Mouse (Mus musculus): ENCODE results near the gene 1700003E16Rik. TPM values are rescaled to one million over a fixed set of nuclear protein-coding genes. Genes with fewer than 3 reads are reported as not detected.
A peak's percentile ranks its signal among the peaks of the same experiment; 100 is the strongest.
"Not testable (repeated sequence)": the region's sequence is repeated elsewhere in the genome, so short reads cannot be mapped to it uniquely, and the experiment has no call there.

Gene 1700003E16Rik
- polyA plus RNA-seq, 1 experiment = 1.9 TPM

- peaks cover 4% of the 10 kb centered on the region for H3K36me3 ChIP-seq (ENCODE audit: control insufficient read depth, insufficient read depth)
- peak overlapping the region; percentile 89 for H3K4me2 ChIP-seq (ENCODE audit: low read depth)
- TF ChIP-seq SRF (IDR thresholded peaks at IDR 0.05; ENCODE audit: control insufficient read depth, insufficient read length, low read depth) = no peak
- no peak for TF ChIP-seq REST (IDR thresholded peaks at IDR 0.05; ENCODE audit: insufficient read depth, insufficient read length)
- TF ChIP-seq MAX (IDR thresholded peaks at IDR 0.05; ENCODE audit: low read depth) = no peak
- no peak for TF ChIP-seq CEBPB (IDR thresholded peaks at IDR 0.05; ENCODE audit: insufficient read depth, poor library complexity, severe bottlenecking)
- no peak for TF ChIP-seq E2F4 (IDR thresholded peaks at IDR 0.05; ENCODE audit: insufficient read depth)
- TF ChIP-seq TCF12 (IDR thresholded peaks at IDR 0.05; ENCODE audit: insufficient read depth, poor library complexity, severe bottlenecking) = no peak
- no peak for TF ChIP-seq POLR2A (IDR thresholded peaks at IDR 0.05; ENCODE audit: insufficient read length, low read depth)
- TF ChIP-seq USF1 (IDR thresholded peaks at IDR 0.05; ENCODE audit: low read depth) = no peak
- TF ChIP-seq POLR2AphosphoS2 (IDR thresholded peaks at IDR 0.05; ENCODE audit: insufficient read length, low read depth) = no peak
- no peak for TF ChIP-seq TCF3 (IDR thresholded peaks at IDR 0.05; ENCODE audit: insufficient read length, low read depth)
- H3K79me2 ChIP-seq (ENCODE audit: control insufficient read depth, insufficient read depth) = no peaks in the 10 kb centered on the region
- no peaks in the 10 kb centered on the region for H3K27me3 ChIP-seq (ENCODE audit: control insufficient read depth, insufficient read depth, insufficient read length)
- no peak overlapping the region for H3ac ChIP-seq (ENCODE audit: control insufficient read depth, insufficient read length)
- peak overlapping the region; percentile 58 for H3K4me3 ChIP-seq
Observed at GRCm38 (mm10) chr6:83155552-83156238, 509 bp upstream of the 1700003E16Rik start.

DNA sequence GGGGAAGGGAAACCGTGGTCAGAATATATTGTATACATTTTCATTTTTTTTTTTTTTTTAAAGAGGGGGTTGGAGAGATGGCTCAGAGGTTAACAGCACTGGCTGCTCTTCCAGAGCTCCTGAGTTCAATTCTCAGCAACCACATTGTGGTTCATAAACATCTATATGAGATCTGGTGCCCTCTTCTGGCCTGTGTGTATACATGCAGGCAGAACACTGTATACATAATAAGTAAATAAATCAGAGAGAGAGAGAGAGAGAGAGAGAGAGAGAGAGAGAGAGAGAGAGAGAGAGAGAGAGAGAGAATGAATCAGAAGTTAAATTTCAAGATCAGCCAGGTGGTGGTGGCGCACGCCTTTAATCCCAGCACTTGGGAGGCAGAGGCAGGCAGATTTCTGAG, 3.3 kb downstream of the 1700003E16Rik start:
- not testable (repeated sequence) for H3K79me2 ChIP-seq (ENCODE audit: control insufficient read depth, insufficient read depth); H3ac ChIP-seq (ENCODE audit: control insufficient read depth, insufficient read length); H3K36me3 ChIP-seq (ENCODE audit: control insufficient read depth, insufficient read depth); H3K4me3 ChIP-seq; H3K4me2 ChIP-seq (ENCODE audit: low read depth)
- H3K27me3 ChIP-seq (ENCODE audit: control insufficient read depth, insufficient read depth, insufficient read length) = peaks cover 12% of the 10 kb centered on the region

GRCm38 (mm10) chr6:83161442-83161841, 5.2 kb downstream of the 1700003E16Rik start:
- peaks cover 5% of the 10 kb centered on the region for H3K79me2 ChIP-seq (ENCODE audit: control insufficient read depth, insufficient read depth)
- no peaks in the 10 kb centered on the region for H3K36me3 ChIP-seq (ENCODE audit: control insufficient read depth, insufficient read depth)
- H3ac ChIP-seq (ENCODE audit: control insufficient read depth, insufficient read length) = no peak overlapping the region
- peaks cover 12% of the 10 kb centered on the region for H3K27me3 ChIP-seq (ENCODE audit: control insufficient read depth, insufficient read depth, insufficient read length)
- no peak overlapping the region for H3K4me3 ChIP-seq
- no peak overlapping the region for H3K4me2 ChIP-seq (ENCODE audit: low read depth)
- TF ChIP-seq POLR2AphosphoS2 (IDR thresholded peaks at IDR 0.05; ENCODE audit: insufficient read length, low read depth) = no peak

DNA sequence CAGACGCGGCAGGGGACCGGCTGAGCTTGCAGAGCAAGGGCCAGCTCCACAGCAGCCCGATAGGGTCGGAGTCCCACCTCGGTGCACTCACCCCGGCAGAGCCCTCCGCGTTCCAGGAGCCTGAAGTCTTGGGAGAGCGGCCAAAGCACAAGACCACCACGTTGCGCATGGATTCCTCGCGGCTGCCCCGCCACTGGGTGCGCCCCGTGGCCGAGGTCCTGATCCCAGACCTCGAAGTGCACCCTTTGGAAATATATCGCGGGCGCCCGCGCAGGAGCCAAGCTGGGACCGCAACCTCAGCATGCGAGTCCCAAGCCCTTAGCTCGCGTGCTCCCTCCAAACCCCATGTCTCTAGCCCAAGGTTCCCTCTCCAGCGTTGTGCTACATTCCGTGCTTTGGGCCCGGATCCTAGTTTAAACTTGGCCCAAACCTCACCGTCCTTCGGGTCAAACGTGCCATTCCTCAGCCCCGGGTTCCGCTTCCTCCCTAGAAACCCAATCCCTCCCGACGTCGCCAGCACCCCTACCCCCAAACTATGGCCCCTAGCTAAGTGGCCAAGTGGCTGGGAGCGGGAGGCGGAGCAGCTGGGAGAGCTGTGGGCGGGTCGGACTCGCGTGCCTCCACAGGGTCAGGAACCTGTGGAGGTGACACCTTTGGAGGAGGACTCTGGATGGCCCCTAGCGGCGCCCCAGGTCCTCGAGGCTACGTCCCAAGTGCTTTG, 5.9 kb downstream of the 1700003E16Rik start:
- TF ChIP-seq SRF (IDR thresholded peaks at IDR 0.05; ENCODE audit: control insufficient read depth, insufficient read length, low read depth) (no peak), CEBPB (IDR thresholded peaks at IDR 0.05; ENCODE audit: insufficient read depth, poor library complexity, severe bottlenecking) (no peak), REST (IDR thresholded peaks at IDR 0.05; ENCODE audit: insufficient read depth, insufficient read length) (no peak), MYOD1 (IDR thresholded peaks at IDR 0.05; ENCODE audit: control insufficient read depth in 1 of 3, insufficient read length in 2 of 3, low read depth in 2 of 3) (no peak), E2F4 (IDR thresholded peaks at IDR 0.05; ENCODE audit: insufficient read depth) (no peak), MAX (IDR thresholded peaks at IDR 0.05; ENCODE audit: low read depth) (no peak), MYOG (IDR thresholded peaks at IDR 0.05; ENCODE audit: control insufficient read depth in 1 of 3, insufficient read depth in 1 of 3, insufficient read length in 2 of 3, low read depth in 2 of 3) (no peak), USF1 (IDR thresholded peaks at IDR 0.05; ENCODE audit: low read depth) (no peak), POLR2A (IDR thresholded peaks at IDR 0.05; ENCODE audit: insufficient read length, low read depth) (no peak)
- H3K4me3 ChIP-seq = no peak overlapping the region

GRCm38 (mm10) chr6:83162701-83163100, 6.5 kb downstream of the 1700003E16Rik start:
- H3ac ChIP-seq (ENCODE audit: control insufficient read depth, insufficient read length) = no peak overlapping the region
- no peak overlapping the region for H3K4me3 ChIP-seq

More for the DNA sequence above, 5.9 kb downstream of the 1700003E16Rik start:
- Histone ChIP-seq H3ac (ENCODE audit: control insufficient read depth, insufficient read length) (no peak overlapping the region), H3K27me3 (ENCODE audit: control insufficient read depth, insufficient read depth, insufficient read length) (peaks cover 12% of the 10 kb centered on the region), H3K36me3 (ENCODE audit: control insufficient read depth, insufficient read depth) (no peaks in the 10 kb centered on the region), H3K79me2 (ENCODE audit: control insufficient read depth, insufficient read depth) (peaks cover 12% of the 10 kb centered on the region), H3K4me2 (ENCODE audit: low read depth) (peak overlapping the region; percentile 31)

More at GRCm38 (mm10) chr6:83162701-83163100, 6.5 kb downstream of the 1700003E16Rik start:
- Histone ChIP-seq H3K36me3 (ENCODE audit: control insufficient read depth, insufficient read depth) (no peaks in the 10 kb centered on the region), H3K4me2 (ENCODE audit: low read depth) (peak overlapping the region; percentile 31), H3K79me2 (ENCODE audit: control insufficient read depth, insufficient read depth) (peaks cover 18% of the 10 kb centered on the region), H3K27me3 (ENCODE audit: control insufficient read depth, insufficient read depth, insufficient read length) (peaks cover 12% of the 10 kb centered on the region)
- no peak for TF ChIP-seq POLR2AphosphoS2 (IDR thresholded peaks at IDR 0.05; ENCODE audit: insufficient read length, low read depth)
- TF ChIP-seq POLR2A (IDR thresholded peaks at IDR 0.05; ENCODE audit: insufficient read length, low read depth) = no peak
- no peak for TF ChIP-seq MAX (IDR thresholded peaks at IDR 0.05; ENCODE audit: low read depth)
- TF ChIP-seq E2F4 (IDR thresholded peaks at IDR 0.05; ENCODE audit: insufficient read depth) = no peak
- no peak for TF ChIP-seq REST (IDR thresholded peaks at IDR 0.05; ENCODE audit: insufficient read depth, insufficient read length)
- no peak for TF ChIP-seq TCF3 (IDR thresholded peaks at IDR 0.05; ENCODE audit: insufficient read length, low read depth)
- TF ChIP-seq MYOG (IDR thresholded peaks at IDR 0.05; ENCODE audit: control insufficient read depth in 1 of 3, insufficient read depth in 1 of 3, insufficient read length in 2 of 3, low read depth in 2 of 3) = no peak
- no peak for TF ChIP-seq TCF12 (IDR thresholded peaks at IDR 0.05; ENCODE audit: insufficient read depth, poor library complexity, severe bottlenecking)
- TF ChIP-seq SRF (IDR thresholded peaks at IDR 0.05; ENCODE audit: control insufficient read depth, insufficient read length, low read depth) = no peak
- TF ChIP-seq CEBPB (IDR thresholded peaks at IDR 0.05; ENCODE audit: insufficient read depth, poor library complexity, severe bottlenecking) = no peak
- no peak for TF ChIP-seq MYOD1 (IDR thresholded peaks at IDR 0.05; ENCODE audit: control insufficient read depth in 1 of 3, insufficient read length in 2 of 3, low read depth in 2 of 3)
- no peak for TF ChIP-seq USF1 (IDR thresholded peaks at IDR 0.05; ENCODE audit: low read depth)

All from myocyte (in vitro differentiated cells).